Mouse (Mus musculus) ovary, postnatal 10 days (tissue): ENCODE data around the gene Slc9a3r1.

ENCODE experiments used
- DNase-seq: peaks from one replicate; pipeline ENCODE4 v3.0.0; 2022; ENCODE audit warnings: low spot score

The Slc9a3r1 gene

DNA sequence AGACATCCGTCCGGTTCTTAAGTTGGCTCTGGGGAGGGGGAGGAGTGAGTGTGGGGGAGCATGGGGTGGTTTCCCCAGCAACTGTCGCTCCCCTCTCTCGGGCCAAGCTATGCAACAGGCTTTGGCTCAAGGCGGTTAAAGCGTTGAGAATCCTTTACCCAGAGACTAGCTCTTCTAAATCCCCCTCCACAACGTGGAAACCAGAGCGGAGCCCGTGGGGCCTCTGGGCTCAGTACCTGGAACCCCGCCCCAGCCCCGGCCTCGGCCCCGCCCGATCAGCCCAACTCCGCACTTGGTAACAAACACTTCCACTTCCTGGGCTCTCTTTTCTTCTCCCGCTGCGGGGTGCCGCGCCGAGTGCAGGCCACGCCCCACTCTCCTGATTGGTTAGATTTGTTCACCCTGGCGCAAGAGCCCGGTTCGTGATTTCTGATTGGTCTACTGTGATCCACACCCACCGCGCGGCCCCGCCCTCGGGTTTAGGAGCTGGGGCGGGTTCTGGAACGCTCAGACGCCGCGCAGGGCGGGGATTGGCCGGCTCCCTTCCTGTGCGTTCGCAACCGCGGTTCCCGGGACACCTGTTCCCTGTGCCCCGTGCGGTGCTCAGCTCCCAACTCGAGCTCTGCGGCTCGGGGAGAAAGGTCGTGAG, at the start of gene Slc9a3r1:
Gene Slc9a3r1 (plus strand): TSS at position 510 of the 649 bp plus-strand sequence.
- peak; percentile 87 for DNase-seq

DNA sequence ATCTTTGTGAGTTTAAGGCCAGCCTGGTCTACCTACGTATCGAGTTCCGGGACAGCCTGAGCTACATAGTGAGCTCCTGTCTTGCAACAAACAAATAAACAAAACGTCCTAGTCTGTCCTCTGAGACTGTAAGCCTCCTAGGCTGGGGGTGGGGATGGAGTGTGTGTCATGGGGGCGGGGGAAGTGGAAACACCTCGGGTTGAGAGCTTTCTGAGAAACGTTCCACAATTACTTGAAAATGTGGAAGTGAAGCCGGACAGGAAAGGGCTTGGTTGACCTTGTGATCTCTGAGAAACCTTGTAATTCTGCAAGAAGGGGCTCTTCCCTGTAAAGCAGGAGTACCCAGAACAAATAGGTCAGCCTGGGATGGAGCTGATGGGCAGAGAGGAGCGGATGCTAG, 43.7 kb upstream of the Slc9a3r1 start:
- DNase-seq = no peak

DNA sequence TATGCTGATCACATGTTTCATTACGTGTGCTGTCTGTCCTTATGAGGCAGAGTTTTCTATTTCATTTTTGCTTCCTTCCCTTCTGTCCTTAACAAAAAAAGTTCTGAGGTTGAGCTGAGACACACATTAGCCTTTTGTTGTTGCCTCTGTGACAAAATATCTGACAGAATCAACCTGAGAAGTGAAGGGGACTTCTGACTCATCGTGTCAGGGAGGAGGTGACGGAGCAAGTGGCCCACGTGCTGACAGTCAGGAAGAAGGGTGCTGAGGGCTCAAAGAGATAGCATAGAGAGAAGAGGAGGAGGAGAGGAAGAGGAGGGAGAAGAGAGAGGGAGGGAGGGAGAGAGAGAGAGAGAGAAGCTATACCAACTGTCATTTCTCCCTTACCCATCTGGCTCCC, 34.7 kb upstream of the Slc9a3r1 start:
- no peak for DNase-seq

- DNase-seq = no peak
Measured at GRCm38 (mm10) chr11:115129508-115130126, 33.5 kb upstream of the Slc9a3r1 start.

DNA sequence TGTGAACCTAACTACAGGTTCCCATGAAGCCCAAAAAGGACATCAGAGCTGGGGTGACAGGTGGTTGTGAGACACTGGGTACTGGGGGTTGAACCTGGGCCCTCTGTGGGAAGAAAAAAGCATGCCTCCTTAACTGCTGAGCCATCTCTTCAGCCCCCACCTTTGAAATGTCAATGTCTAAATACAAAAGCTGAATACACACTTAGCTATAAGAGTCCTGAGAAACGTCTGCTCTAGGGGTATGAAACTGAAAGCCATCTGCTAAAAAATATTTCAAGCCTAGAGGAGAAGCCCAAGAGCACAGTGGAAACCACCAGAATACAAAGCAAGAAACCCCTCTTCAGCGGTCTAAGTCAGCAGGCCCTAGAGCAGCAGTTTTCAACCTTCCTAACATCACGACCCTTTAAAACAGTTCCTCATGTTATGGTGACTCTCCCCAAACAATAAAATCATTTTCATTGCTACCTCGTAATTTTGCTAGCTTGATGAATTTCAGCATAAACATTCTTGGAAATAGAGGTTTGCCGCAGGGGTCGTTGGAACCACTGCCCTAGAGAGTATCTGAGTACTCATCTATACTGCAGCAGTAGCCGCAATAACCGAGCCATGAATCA, 31.3 kb upstream of the Slc9a3r1 start:
- DNase-seq = no peak

GRCm38 (mm10) chr11:115133800-115134199, 29.3 kb upstream of the Slc9a3r1 start, which contains the start of gene Cd300lf:
Gene Cd300lf (minus strand): TSS chr11:115133992.
- DNase-seq = no peak

DNA sequence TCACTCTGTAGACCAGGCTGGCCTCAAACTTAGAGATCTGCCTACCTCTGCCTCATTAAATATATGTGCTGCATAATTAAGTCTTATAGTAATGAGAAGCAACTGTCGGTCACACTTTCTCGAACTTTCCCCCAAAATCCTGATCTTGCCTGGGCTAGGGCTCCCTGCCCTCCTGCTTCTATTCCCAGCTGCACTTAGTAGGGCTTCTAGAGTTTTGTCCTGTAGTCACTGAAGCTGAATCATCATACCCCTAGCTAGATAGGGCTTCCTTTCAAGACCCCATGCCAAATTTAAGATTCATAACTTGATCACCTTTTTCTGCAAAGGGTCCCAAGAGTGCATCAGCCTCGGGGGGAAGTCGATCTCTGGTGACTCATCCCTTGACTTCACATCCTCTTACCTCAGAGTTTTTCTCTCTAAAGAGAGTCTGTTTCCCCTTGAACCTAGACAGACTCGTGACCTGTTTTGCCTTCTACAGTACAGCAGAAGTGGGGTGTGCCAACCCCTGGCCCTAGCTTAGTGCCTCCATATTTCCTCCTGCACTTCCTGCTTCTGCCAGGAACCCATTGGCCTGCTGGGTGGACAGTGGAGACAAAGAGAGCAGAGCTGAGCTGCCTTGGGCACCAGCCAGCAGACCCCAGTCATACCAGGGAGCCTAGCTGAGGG, 24.4 kb upstream of the Slc9a3r1 start:
- no peak for DNase-seq

- DNase-seq = no peak
Measured at GRCm38 (mm10) chr11:115141970-115142369, 21.2 kb upstream of the Slc9a3r1 start.

DNA sequence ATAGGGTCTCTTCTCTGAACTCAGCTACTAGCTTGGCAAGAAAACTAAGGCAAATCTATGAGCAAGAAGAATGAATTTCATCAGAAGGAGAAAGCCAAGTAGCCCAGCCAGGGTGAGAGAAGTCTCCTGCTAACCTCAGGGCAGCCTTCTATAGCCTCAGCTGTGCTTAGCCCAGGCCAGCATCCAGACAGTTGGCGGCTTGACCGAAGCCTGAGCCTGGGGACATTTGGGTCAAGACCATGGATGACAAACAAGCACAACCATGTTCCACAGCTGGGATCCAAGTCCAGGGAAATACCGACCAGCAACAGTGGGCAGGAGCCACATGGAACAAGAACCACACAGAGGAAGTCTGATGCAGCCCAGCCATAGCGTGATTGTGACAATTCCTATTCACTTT, 15.3 kb upstream of the Slc9a3r1 start:
- DNase-seq = no peak

GRCm38 (mm10) chr11:115150741-115151254, 12.3 kb upstream of the Slc9a3r1 start:
- no peak for DNase-seq

GRCm38 (mm10) chr11:115151755-115152429, 11.2 kb upstream of the Slc9a3r1 start:
- DNase-seq = no peak

GRCm38 (mm10) chr11:115153088-115153487, 10.1 kb upstream of the Slc9a3r1 start:
- no peak for DNase-seq

- DNase-seq = no peak
Measured at GRCm38 (mm10) chr11:115153699-115154292, 9.3 kb upstream of the Slc9a3r1 start.

DNA sequence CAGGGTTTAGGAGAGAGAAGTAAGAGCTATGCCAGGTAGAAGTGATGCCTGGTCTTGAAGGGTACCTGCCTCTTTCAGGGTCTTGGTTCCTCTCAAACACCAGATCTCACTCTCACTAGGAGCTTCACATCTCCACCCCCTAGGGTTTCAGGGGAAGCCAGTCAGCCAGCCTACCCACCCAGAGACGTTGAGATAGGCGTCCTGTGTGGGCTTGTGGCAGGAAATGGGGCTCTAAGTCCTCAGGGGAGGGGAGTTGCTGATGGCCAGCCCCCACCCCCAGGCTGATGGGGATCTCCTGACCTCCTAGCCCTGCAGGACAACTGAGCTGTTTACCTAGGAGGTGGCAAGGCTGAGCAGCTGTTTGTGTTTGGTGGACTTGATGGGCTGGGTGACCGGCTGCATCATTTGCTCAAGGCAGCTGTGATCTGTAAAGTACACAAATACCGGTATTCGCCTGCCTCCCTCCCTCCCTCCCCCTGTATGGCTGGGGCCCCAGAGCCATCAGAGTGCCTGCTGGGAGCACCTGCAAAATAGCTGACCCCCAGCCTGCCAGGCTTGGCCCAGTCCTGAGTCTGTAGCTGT, 8.0 kb upstream of the Slc9a3r1 start:
- DNase-seq = no peak

- DNase-seq = no peak
Measured at GRCm38 (mm10) chr11:115157933-115158719, 5.0 kb upstream of the Slc9a3r1 start.

- peak; percentile 68 for DNase-seq
Measured at GRCm38 (mm10) chr11:115160016-115160797, 2.9 kb upstream of the Slc9a3r1 start.

- DNase-seq = no peak
Measured at GRCm38 (mm10) chr11:115160883-115161577, 2.1 kb upstream of the Slc9a3r1 start.

GRCm38 (mm10) chr11:115161578-115162204, 1.4 kb upstream of the Slc9a3r1 start:
- DNase-seq = no peak
